Mouse (Mus musculus): ENCODE data around the gene Hpcal4.

DNA sequence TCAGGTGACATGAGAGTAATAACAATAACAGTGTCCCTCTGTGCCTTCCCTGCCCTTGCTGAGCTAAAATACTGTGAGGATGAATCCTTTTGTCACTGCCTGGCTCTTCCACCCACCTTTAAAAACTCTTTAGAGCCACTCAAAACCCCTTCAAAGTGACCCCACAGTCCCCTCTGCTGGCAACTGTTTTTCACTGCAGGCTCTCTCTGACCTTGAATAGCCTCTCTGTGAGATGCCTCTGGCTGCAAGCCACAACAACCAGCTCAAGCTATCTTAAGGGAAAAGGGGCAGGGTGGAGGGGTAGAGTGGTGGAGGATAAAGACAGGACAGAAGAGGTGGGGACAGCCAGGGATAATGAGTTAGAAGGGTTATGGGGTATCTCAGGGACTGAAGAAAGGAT is 11.2 kb upstream of the Hpcal4 start:
- TF ChIP-seq POLR2A (IDR thresholded peaks at IDR 0.05; ENCODE audit: insufficient read depth, low read length) (no peak), CTCF (IDR thresholded peaks at IDR 0.05; ENCODE audit: low read depth, low read length) (no peak)
